Mouse (Mus musculus): ENCODE measurements around the gene Usp47. TPM values are rescaled to one million over a fixed set of nuclear protein-coding genes. Genes with fewer than 3 reads are reported as not detected.
"Not testable (repeated sequence)": the region's sequence is repeated elsewhere in the genome, so short reads cannot be mapped to it uniquely, and the experiment has no call there.

Usp47 gene
- polyA plus RNA-seq, 1 experiment from 2014 or later = 63.8 TPM

- H3K27me3 ChIP-seq (ENCODE audit: control insufficient read depth, insufficient read depth, low read length) = no peaks in the 10 kb centered on the region
- no peaks in the 10 kb centered on the region for H3K4me1 ChIP-seq (ENCODE audit: control insufficient read depth, insufficient read depth, low read length)
- H3K9ac ChIP-seq (ENCODE audit: low read length) = no peak overlapping the region
- 92% methylated on average over 3 of the region's 3 CpGs for WGBS
- H3K4me3 ChIP-seq (replicated peaks; ENCODE audit: low read length) = no peak overlapping the region
- H3K36me3 ChIP-seq (ENCODE audit: control insufficient read depth, insufficient read depth, low read length) = peaks cover 4% of the 10 kb centered on the region; the same call in 1 of the 2 replicates
- ATAC-seq (ENCODE audit: insufficient read depth, low FRiP score) = no peak
- H3K9me3 ChIP-seq (replicated peaks; ENCODE audit: control insufficient read depth, low read length) = no peaks in the 10 kb centered on the region
- H3K27ac ChIP-seq (ENCODE audit: low read length) = no peak overlapping the region
- no peak overlapping the region for H3K4me2 ChIP-seq (ENCODE audit: low read depth, low read length)
Measured at GRCm38 (mm10) chr7:112053667-112054066, 30.4 kb downstream of the Usp47 start.

- H3K9me3 ChIP-seq (replicated peaks; ENCODE audit: control insufficient read depth, low read length) = no peaks in the 10 kb centered on the region
- no peak overlapping the region for H3K4me3 ChIP-seq (replicated peaks; ENCODE audit: low read length)
- no peak for ATAC-seq (ENCODE audit: insufficient read depth, low FRiP score)
- no peaks in the 10 kb centered on the region for H3K27me3 ChIP-seq (ENCODE audit: control insufficient read depth, insufficient read depth, low read length)
- no peak overlapping the region for H3K4me2 ChIP-seq (ENCODE audit: low read depth, low read length)
- H3K4me1 ChIP-seq (ENCODE audit: control insufficient read depth, insufficient read depth, low read length) = no peaks in the 10 kb centered on the region
- peaks cover 4% of the 10 kb centered on the region; the same call in 1 of the 2 replicates for H3K36me3 ChIP-seq (ENCODE audit: control insufficient read depth, insufficient read depth, low read length)
- H3K9ac ChIP-seq (ENCODE audit: low read length) = no peak overlapping the region
- H3K27ac ChIP-seq (ENCODE audit: low read length) = no peak overlapping the region
- WGBS = 69% methylated on average over 8 of the region's 8 CpGs
Measured at GRCm38 (mm10) chr7:112055901-112056625, 32.8 kb downstream of the Usp47 start.

- 81% methylated on average over 5 of the region's 5 CpGs for WGBS
- ATAC-seq (ENCODE audit: insufficient read depth, low FRiP score) = no peak
- no peak overlapping the region for H3K4me3 ChIP-seq (replicated peaks; ENCODE audit: low read length)
- H3K9ac ChIP-seq (ENCODE audit: low read length) = no peak overlapping the region
- no peaks in the 10 kb centered on the region; the same call in 1 of the 2 replicates for H3K9me3 ChIP-seq (replicated peaks; ENCODE audit: control insufficient read depth, low read length)
- no peaks in the 10 kb centered on the region for H3K4me1 ChIP-seq (ENCODE audit: control insufficient read depth, insufficient read depth, low read length)
- no peak overlapping the region for H3K27ac ChIP-seq (ENCODE audit: low read length)
- H3K36me3 ChIP-seq (ENCODE audit: control insufficient read depth, insufficient read depth, low read length) = peaks cover 19% of the 10 kb centered on the region
- H3K27me3 ChIP-seq (ENCODE audit: control insufficient read depth, insufficient read depth, low read length) = no peaks in the 10 kb centered on the region
- no peak overlapping the region for H3K4me2 ChIP-seq (ENCODE audit: low read depth, low read length)
Measured at GRCm38 (mm10) chr7:112074868-112075267, 51.6 kb downstream of the Usp47 start.

GRCm38 (mm10) chr7:112082636-112083035 lies 59.3 kb downstream of the Usp47 start:
- Histone ChIP-seq H3K9me3 (replicated peaks; ENCODE audit: control insufficient read depth, low read length) (no peaks in the 10 kb centered on the region), H3K4me3 (replicated peaks; ENCODE audit: low read length) (no peak overlapping the region), H3K9ac (ENCODE audit: low read length) (no peak overlapping the region), H3K27me3 (ENCODE audit: control insufficient read depth, insufficient read depth, low read length) (no peaks in the 10 kb centered on the region), H3K27ac (ENCODE audit: low read length) (no peak overlapping the region), H3K4me1 (ENCODE audit: control insufficient read depth, insufficient read depth, low read length) (no peaks in the 10 kb centered on the region), H3K4me2 (ENCODE audit: low read depth, low read length) (no peak overlapping the region), H3K36me3 (ENCODE audit: control insufficient read depth, insufficient read depth, low read length) (peaks cover 20% of the 10 kb centered on the region)
- WGBS = 72% methylated on average over 1 of the region's 1 CpGs
- ATAC-seq (ENCODE audit: insufficient read depth, low FRiP score) = no peak

GRCm38 (mm10) chr7:112084222-112084621 lies 60.9 kb downstream of the Usp47 start:
- WGBS = 82% methylated on average over 2 of the region's 2 CpGs
- no peaks in the 10 kb centered on the region for H3K4me1 ChIP-seq (ENCODE audit: control insufficient read depth, insufficient read depth, low read length)
- H3K36me3 ChIP-seq (ENCODE audit: control insufficient read depth, insufficient read depth, low read length) = peaks cover 18% of the 10 kb centered on the region

GRCm38 (mm10) chr7:112085062-112085461 lies 61.8 kb downstream of the Usp47 start:
- Histone ChIP-seq H3K36me3 (ENCODE audit: control insufficient read depth, insufficient read depth, low read length) (peaks cover 18% of the 10 kb centered on the region), H3K27me3 (ENCODE audit: control insufficient read depth, insufficient read depth, low read length) (no peaks in the 10 kb centered on the region), H3K27ac (ENCODE audit: low read length) (no peak overlapping the region), H3K4me3 (replicated peaks; ENCODE audit: low read length) (no peak overlapping the region), H3K4me2 (ENCODE audit: low read depth, low read length) (no peak overlapping the region), H3K4me1 (ENCODE audit: control insufficient read depth, insufficient read depth, low read length) (no peaks in the 10 kb centered on the region), H3K9me3 (replicated peaks; ENCODE audit: control insufficient read depth, low read length) (no peaks in the 10 kb centered on the region), H3K9ac (ENCODE audit: low read length) (no peak overlapping the region)
- ATAC-seq (ENCODE audit: insufficient read depth, low FRiP score) = no peak
- WGBS = 34% methylated on average over 4 of the region's 4 CpGs

More at GRCm38 (mm10) chr7:112084222-112084621, 60.9 kb downstream of the Usp47 start:
- H3K4me2 ChIP-seq (ENCODE audit: low read depth, low read length) = no peak overlapping the region
- no peak overlapping the region for H3K9ac ChIP-seq (ENCODE audit: low read length)
- H3K27me3 ChIP-seq (ENCODE audit: control insufficient read depth, insufficient read depth, low read length) = no peaks in the 10 kb centered on the region
- no peak overlapping the region for H3K27ac ChIP-seq (ENCODE audit: low read length)
- no peak for ATAC-seq (ENCODE audit: insufficient read depth, low FRiP score)
- H3K9me3 ChIP-seq (replicated peaks; ENCODE audit: control insufficient read depth, low read length) = no peaks in the 10 kb centered on the region
- no peak overlapping the region for H3K4me3 ChIP-seq (replicated peaks; ENCODE audit: low read length)

- ATAC-seq (ENCODE audit: insufficient read depth, low FRiP score) = no peak
- H3K4me2 ChIP-seq (ENCODE audit: low read depth, low read length) = no peak overlapping the region
- no peaks in the 10 kb centered on the region for H3K27me3 ChIP-seq (ENCODE audit: control insufficient read depth, insufficient read depth, low read length)
- no peak overlapping the region for H3K27ac ChIP-seq (ENCODE audit: low read length)
- H3K9me3 ChIP-seq (replicated peaks; ENCODE audit: control insufficient read depth, low read length) = no peaks in the 10 kb centered on the region
- no peak overlapping the region for H3K4me3 ChIP-seq (replicated peaks; ENCODE audit: low read length)
- 94% methylated on average over 2 of the region's 2 CpGs for WGBS
- H3K9ac ChIP-seq (ENCODE audit: low read length) = no peak overlapping the region
- H3K4me1 ChIP-seq (ENCODE audit: control insufficient read depth, insufficient read depth, low read length) = no peaks in the 10 kb centered on the region
- H3K36me3 ChIP-seq (ENCODE audit: control insufficient read depth, insufficient read depth, low read length) = peaks cover 16% of the 10 kb centered on the region
Measured at GRCm38 (mm10) chr7:112086186-112086585, 62.9 kb downstream of the Usp47 start.

GRCm38 (mm10) chr7:112094923-112095322 lies 71.6 kb downstream of the Usp47 start:
- H3K4me1 ChIP-seq (ENCODE audit: control insufficient read depth, insufficient read depth, low read length); H3K9me3 ChIP-seq (replicated peaks; ENCODE audit: control insufficient read depth, low read length); H3K27me3 ChIP-seq (ENCODE audit: control insufficient read depth, insufficient read depth, low read length); H3K9ac ChIP-seq (ENCODE audit: low read length); H3K4me3 ChIP-seq (replicated peaks; ENCODE audit: low read length); ATAC-seq (ENCODE audit: insufficient read depth, low FRiP score); H3K27ac ChIP-seq (ENCODE audit: low read length); H3K4me2 ChIP-seq (ENCODE audit: low read depth, low read length): not testable (repeated sequence)
- H3K36me3 ChIP-seq (ENCODE audit: control insufficient read depth, insufficient read depth, low read length) = peaks cover 22% of the 10 kb centered on the region
- WGBS = 83% methylated on average over 4 of the region's 4 CpGs

GRCm38 (mm10) chr7:112100887-112101286 lies 77.6 kb downstream of the Usp47 start:
- no peak for ATAC-seq (ENCODE audit: insufficient read depth, low FRiP score)
- peaks cover 14% of the 10 kb centered on the region for H3K36me3 ChIP-seq (ENCODE audit: control insufficient read depth, insufficient read depth, low read length)

More at GRCm38 (mm10) chr7:112100887-112101286, 77.6 kb downstream of the Usp47 start:
- no peak overlapping the region for H3K4me3 ChIP-seq (replicated peaks; ENCODE audit: low read length)
- H3K9me3 ChIP-seq (replicated peaks; ENCODE audit: control insufficient read depth, low read length) = no peaks in the 10 kb centered on the region
- no peak overlapping the region for H3K27ac ChIP-seq (ENCODE audit: low read length)
- no peaks in the 10 kb centered on the region for H3K27me3 ChIP-seq (ENCODE audit: control insufficient read depth, insufficient read depth, low read length)
- H3K4me2 ChIP-seq (ENCODE audit: low read depth, low read length) = no peak overlapping the region
- WGBS = 95% methylated on average over 2 of the region's 2 CpGs
- H3K4me1 ChIP-seq (ENCODE audit: control insufficient read depth, insufficient read depth, low read length) = no peaks in the 10 kb centered on the region
- no peak overlapping the region for H3K9ac ChIP-seq (ENCODE audit: low read length)

Data from stomach, embryonic 16.5 days (tissue).